Mouse (Mus musculus) frontal cortex, adult 2 months (tissue): ENCODE data around the gene Vps51. TPM values are rescaled to one million over a fixed set of nuclear protein-coding genes. Genes with fewer than 3 reads are reported as not detected.
A peak's percentile ranks its signal among the peaks of the same experiment; 100 is the strongest.

Source experiments
- DNase-seq, 2 experiments: peaks; one replicate each; pipeline ENCODE4 v3.0.0; 2022; ENCODE audit warnings: low spot score in 1 of 2; ENCODE audit errors: extremely low spot score in 1 of 2
- polyA plus RNA-seq: library from polyadenylated mRNA; depleted of rRNA; stranded (reverse); fragments of >200 nt; gene quantifications from 2 replicates; pipeline ENCODE4 v1.2.3, GENCODE M21; 2012; rRNA removed

Vps51 gene
- polyA plus RNA-seq: 98.8 and 105 TPM in 2 replicates

- DNase-seq: peak; percentile 81 to 94
These were observed at the start of gene Vps51 for GRCm38 (mm10) chr19:6076564-6077393. Gene Vps51, minus strand, starts transcription at chr19:6077231.

DNA sequence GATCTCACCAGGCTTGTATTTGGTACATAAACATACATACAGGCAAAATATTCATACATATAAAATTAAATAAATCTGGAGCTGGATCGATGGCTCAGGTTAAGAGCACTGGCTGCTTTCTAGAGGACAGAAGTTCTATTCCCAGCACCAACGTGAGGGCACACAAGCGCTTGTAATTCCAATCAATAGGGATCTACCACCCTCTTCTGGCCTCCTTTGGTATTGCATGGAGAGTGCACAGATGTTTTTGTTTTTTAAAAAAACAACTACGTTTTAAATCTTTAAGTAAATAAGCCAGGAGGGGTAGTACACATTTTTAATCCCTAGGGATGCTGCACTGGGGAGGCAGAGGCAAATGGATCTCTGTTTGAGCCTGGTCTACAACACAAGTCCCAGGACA is 49.3 kb upstream of the Vps51 start:
- DNase-seq: peak in 1 of 2 experiments; percentile 71

GRCm38 (mm10) chr19:6124898-6125297 is 47.9 kb upstream of the Vps51 start:
- no peak for DNase-seq

- DNase-seq: no peak
These were observed 46.3 kb upstream of the Vps51 start for GRCm38 (mm10) chr19:6123330-6123729.

- DNase-seq: no peak
These were observed 44.7 kb upstream of the Vps51 start for GRCm38 (mm10) chr19:6121761-6122160.

DNA sequence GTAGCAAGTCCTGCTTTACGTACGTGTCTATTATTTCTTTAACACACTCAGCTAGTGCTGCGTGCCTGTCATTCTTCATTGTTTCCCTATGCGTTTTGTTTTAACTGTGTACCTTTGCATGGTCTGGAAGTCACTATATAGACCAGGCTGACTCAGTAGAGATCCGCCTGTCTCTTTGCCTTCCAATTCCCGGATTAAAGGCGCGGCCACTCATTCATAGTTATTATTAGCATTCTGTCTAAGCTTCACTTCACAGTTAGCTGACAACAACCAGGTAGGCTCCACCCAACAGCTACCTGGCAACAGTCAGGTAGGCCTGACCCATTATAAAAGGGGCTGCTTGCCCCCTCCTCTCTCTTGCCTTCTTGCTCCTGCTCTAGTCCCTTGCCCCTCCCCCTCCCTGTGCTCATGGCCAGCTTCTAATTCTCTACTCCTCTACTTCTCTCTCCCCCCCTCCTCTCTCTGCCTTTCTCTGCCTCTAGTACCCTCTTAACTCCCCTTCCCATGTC is 41.7 kb upstream of the Vps51 start:
- DNase-seq: no peak

DNA sequence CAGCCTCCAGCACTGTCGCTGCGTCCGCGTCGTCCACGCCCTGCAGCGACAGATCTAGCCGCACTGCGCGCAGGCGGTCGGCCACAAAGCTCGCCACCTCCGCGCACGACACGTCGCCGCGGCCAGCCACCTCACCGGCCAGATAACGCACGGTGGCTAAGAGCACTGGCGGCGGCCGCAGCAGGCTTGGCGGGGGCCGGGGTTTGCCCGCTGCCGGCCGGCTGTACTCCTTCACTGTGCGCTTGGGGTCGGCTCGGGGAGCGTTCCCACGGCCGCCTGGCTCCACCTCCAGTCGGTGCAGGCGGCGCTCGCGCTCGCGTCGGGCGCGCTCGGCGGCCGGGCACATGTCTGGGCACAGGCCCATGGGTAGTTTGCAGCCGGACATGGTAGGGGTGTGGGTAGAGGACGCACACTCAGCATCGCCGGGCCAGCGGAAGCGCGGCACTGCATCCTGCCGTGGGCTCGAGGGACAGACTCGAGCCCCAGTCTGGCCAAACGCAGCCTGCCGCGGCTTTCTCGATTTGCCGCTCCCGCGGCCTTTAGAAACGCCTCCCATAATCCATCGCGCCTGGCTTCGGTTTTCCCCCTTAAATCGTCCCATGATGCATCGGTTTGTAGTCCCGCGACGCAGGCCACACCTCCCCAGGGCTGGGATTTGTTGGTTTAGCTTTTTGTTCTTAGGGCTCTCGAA is 41.1 kb upstream of the Vps51 start, which contains the start of gene Sac3d1:
Gene Sac3d1, minus strand, starts transcription at position 665 of the 691 bp plus-strand sequence.
- DNase-seq: peak; percentile 81 to 94

- peak in 1 of 2 experiments; percentile 28 for DNase-seq
These were observed 40.4 kb upstream of the Vps51 start for GRCm38 (mm10) chr19:6117346-6117985.

DNA sequence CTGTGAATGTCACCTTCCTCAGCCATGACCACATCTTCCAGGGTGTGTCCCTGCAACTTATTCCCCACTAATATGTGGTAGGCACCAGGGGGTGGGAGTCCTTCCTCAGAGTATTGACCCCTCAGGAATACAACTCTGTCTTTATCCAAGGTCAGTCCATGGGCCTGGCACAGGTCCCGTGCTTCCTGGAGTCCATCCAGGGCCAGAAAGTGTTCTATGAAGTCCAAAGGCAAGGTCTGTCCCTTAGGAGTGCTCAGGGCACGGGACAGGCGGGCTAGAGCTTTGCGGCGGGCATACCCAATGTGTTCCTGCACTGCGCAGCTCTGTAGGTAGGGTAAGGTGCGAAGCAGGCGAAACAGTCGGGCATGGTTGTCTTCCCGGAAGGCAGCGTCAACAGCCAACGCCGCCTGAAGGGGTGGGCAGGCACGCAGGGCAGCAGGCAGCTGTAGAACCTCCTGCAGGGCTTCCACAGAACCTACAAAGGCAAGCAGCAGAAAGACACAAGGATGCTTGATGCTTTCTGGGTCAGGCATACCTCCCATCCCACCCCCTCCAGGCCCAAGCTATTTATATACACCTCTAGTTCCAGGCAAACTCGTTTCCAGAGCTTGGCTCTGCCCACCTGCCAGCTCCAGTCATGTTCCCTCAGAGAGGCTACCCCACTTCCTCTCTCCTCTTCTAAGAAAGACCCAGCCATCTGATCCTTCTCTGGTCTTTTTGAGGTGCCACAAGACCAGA is 39.3 kb upstream of the Vps51 start:
- peak in 1 of 2 experiments; percentile 25 for DNase-seq

DNA sequence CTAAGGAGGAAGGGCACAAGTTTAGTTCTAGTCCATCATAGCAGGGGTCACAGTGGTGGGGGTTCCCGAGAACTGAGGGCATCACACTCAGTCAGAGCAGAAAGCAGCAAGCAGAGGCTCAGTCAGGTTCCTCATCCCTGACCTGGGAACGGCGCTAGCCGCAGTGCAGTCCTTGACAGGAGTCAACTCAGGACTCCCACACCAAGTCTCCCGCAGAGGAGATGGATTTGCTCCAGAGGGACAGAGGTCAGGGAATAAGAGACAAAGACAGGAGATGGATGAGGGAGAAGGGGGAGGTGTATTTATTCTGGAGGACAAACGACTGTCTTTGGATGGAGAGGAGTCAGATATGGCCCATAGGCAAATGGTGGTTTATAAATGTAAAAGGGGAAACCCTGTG is 36.1 kb upstream of the Vps51 start:
- DNase-seq: no peak

DNA sequence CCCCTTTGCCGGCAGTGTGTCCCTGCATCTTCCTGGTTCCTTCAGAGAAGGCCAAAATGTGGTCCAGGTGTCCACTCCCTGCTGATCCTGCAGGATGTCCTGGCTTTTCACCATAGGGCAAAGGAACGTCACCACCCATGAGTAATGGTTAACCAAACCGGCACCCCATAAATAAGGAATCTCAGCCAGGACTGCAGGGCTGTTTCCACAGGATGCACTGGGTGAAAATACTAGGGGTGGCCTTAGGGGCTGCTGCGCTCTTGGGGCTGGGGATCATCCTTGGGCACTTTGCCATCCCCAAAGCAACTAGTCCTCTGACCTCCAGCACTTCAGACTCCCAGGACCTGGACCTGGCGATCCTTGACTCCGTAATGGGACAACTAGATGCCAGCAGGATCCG is 28.6 kb upstream of the Vps51 start, which contains the start of gene Naaladl1:
Gene Naaladl1, plus strand, starts transcription at position 197 of the 400 bp plus-strand sequence.
- DNase-seq: no peak

DNA sequence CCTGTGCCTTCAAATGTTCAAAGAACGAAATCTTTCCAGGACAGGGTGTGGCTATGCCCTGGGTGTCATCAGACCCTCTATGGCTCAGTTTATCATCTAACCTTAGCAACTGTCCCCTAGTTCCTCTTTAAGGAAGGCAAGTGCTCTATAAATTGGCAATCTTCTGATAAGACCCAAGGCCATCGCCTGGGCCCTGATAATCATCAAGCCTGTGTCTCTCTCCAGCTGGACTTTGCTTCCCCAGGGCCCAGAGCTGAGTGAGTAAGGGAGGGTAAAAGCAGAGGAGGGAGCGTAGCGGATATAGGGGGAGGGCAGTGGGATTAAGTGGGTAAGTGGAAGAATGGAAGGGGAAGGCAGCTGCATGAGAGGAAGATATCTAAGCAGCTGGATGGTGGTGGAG is 27.4 kb upstream of the Vps51 start:
- DNase-seq: no peak

- DNase-seq: no peak
These were observed 25.3 kb upstream of the Vps51 start for GRCm38 (mm10) chr19:6102169-6102853.

DNA sequence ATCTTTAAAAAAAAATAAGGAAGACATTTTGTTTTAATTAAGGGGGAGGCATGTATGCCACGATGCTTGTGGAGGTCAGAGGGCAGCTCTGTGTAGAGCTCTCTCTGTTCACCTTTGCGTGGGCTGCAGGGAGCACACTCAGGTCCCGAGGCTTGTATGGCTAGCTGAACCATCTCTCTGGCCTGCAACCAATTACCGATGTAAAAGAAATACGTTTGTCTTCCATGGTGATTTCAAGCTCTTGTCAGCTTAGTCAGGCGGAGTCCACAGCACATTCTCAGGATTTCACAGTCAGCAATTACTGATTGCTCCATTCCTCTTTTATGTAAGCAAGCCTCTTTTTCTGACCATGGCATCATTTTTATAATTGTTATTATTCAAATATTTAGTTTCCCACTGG is 24.2 kb upstream of the Vps51 start:
- DNase-seq: no peak

- DNase-seq: no peak
These were observed 20.8 kb upstream of the Vps51 start for GRCm38 (mm10) chr19:6097847-6098246.

DNA sequence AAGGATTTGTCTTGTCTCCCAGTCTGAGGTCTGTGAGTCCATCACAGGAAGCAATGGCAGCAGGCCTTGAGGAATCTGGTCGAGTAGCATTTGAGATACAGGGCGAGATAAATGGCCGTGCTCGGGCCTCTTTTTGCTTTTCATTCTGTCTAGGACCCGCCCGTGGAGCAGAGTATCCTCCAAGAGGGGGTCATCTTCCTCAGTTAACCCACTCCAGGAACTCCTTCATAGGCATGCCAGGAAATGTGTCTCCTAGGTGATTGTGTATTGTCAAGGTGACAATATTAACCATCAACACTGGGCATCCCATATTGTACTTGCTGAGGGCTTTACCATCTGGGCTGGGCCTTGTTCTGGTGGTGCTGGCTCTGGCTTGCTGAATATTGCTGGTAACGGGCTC is 17.1 kb upstream of the Vps51 start, which contains the start of gene AC131692.1:
Gene AC131692.1, plus strand, starts transcription at position 301 of the 400 bp plus-strand sequence.
- DNase-seq: no peak

DNA sequence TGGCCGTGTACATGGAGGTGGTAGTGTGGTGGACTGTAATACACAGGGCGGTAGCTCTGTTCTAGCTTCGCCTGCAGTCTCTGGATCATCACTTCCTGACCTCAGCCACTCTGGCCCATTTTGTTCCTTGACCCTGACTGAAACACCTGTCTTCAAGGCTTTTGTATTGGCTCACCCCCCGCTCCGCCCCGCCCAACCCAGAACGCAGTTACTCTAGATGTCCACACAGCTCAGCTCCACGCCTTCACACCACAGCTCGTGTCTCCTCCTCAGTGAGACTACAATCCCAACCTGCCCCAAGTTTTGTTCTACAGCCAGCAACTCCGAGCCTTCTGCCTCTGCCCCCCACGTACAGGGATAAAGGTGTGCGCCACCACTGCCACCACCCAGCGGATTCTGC is 11.8 kb upstream of the Vps51 start:
- no peak for DNase-seq

- no peak for DNase-seq
These were observed 8.4 kb upstream of the Vps51 start for GRCm38 (mm10) chr19:6085417-6085879.

DNA sequence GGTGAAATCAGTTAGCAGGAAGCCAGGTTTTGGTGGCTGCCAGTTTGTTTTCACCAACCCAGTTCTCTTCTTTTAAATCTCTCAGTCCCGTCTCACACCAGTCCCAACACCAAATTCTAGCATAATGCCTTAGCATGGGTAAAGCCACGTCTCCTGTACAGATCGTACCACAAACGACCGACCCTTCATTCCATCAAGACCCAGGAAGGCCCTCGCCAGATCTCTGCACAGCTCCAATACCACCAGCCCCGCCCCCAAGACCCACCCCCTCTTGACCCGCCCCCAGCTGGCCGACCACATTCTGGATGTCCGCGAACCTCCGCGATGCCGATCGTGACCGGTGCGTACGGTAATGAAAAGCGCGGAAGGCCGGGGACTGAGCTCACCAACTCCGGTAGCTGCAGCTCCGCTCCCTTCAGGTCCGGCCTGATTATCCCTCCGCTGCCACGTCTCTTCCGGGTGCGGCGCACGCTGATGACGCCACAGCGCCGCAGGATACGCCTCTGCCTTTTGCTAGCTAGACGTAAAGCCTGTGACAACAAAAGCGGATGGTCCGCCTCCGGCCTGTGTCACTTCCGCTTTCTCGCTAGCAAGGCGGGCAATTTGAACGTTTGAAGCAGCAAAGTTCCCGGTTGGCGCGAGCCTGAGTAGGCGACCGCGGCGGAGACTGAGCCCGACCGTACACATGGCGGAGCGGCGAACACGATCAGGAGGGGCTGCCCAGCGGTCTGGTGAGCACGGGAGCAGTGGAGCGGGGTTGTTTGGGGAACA is 7.6 kb upstream of the Vps51 start, which contains the start of the genes Zfpl1 and Cdca5:
Gene Zfpl1, minus strand, starts transcription at position 479 of the 771 bp plus-strand sequence.
Gene Cdca5, plus strand, starts transcription at position 506 of the 771 bp plus-strand sequence.
- DNase-seq: peak; percentile 96 to 98
